Mouse (Mus musculus) MEL (cell line): ENCODE results near the gene Igsf8.

Experiments used
- CTCF ChIP-seq, 3 experiments: IDR thresholded peaks in 2 of 3; conservative IDR thresholded peaks in 1 of 3; 2 replicates each; pipeline ENCODE4 v1.5.1; 2011 to 2012; ENCODE audit warnings: low read length in 3 of 3, low read depth in 2 of 3, mild to moderate bottlenecking in 2 of 3, improper control_type of control experiment in 1 of 3, inconsistent platforms in 1 of 3, mixed read lengths in 1 of 3, moderate library complexity in 1 of 3; ENCODE audit not compliant: control insufficient read depth in 1 of 3, insufficient read depth in 1 of 3, poor library complexity in 1 of 3, severe bottlenecking in 1 of 3
- E2F4 ChIP-seq: IDR thresholded peaks from 2 replicates; pipeline ENCODE4 v1.6.1; 2011; ENCODE audit warnings: low read depth, low read length, improper control_type of control experiment, borderline replicate concordance
- GATA1 ChIP-seq: IDR thresholded peaks from 2 replicates; pipeline ENCODE4 v1.6.1; 2011; ENCODE audit warnings: low read depth, low read length, improper control_type of control experiment
- MAX ChIP-seq: IDR thresholded peaks from 2 replicates; pipeline ENCODE4 v1.6.1; 2011; ENCODE audit warnings: low read length, improper control_type of control experiment
- MAZ ChIP-seq: IDR thresholded peaks from 2 replicates; pipeline ENCODE4 v1.6.1; 2012; ENCODE audit warnings: low read depth, mild to moderate bottlenecking, inconsistent platforms, low read length, improper control_type of control experiment
- MYB ChIP-seq: IDR thresholded peaks from 2 replicates; pipeline ENCODE4 v1.6.1; 2011; ENCODE audit warnings: mild to moderate bottlenecking, low read depth, low read length, improper control_type of control experiment
- NELFE ChIP-seq: IDR thresholded peaks from 2 replicates; pipeline ENCODE4 v1.6.1; 2011; ENCODE audit warnings: low read depth, low read length, improper control_type of control experiment
- POLR2AphosphoS2 ChIP-seq: IDR thresholded peaks from 2 replicates; pipeline ENCODE4 v1.6.1; 2011; ENCODE audit warnings: low read length, improper control_type of control experiment
- TAL1 ChIP-seq: IDR thresholded peaks from 2 replicates; pipeline ENCODE4 v1.6.1; 2012; ENCODE audit warnings: mild to moderate bottlenecking, inconsistent platforms, low read length, moderate library complexity, mixed read lengths

DNA sequence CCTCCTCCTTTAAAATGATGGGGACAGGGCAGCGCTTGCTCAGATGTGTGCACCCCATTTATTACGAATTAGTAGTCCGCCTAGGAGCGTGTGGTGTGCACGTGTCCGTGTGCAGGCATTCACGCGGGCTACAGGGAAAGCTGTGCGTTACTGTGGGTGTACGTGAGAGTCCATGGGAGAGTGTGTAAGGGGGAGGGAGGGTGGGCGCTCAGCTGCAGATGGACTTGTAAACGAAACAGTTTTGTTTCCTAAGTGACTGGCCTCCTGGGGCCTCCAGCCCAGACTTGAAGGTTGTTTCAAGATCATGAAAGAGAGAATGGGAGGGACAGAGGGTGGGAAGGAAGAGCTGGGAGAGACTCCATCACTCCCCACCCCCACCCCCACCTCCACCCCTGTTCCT lies 39.7 kb downstream of the Igsf8 start:
- TF ChIP-seq E2F4 (no peak), MAX (no peak), MYB (no peak), CTCF (IDR thresholded peaks at IDR 0.05 in 2 of 3, conservative IDR thresholded peaks at IDR 0.05 in 1 of 3; ENCODE audit: control insufficient read depth in 1 of 3, insufficient read depth in 1 of 3, low read depth in 2 of 3, low read length in 3 of 3, poor library complexity in 1 of 3, severe bottlenecking in 1 of 3) (no peak), NELFE (no peak), GATA1 (no peak), MAZ (no peak), TAL1 (no peak), POLR2AphosphoS2 (no peak)
